Mouse (Mus musculus): ENCODE measurements around the gene Ap1g2. TPM values are rescaled to one million over a fixed set of nuclear protein-coding genes. Genes with fewer than 3 reads are reported as not detected.

Ap1g2 gene
- 13.1 and 15.8 TPM in 2 replicates for polyA plus RNA-seq (2015; fragmentation: Nextera tagmentation; extraction: Ambion mirVana)

DNA sequence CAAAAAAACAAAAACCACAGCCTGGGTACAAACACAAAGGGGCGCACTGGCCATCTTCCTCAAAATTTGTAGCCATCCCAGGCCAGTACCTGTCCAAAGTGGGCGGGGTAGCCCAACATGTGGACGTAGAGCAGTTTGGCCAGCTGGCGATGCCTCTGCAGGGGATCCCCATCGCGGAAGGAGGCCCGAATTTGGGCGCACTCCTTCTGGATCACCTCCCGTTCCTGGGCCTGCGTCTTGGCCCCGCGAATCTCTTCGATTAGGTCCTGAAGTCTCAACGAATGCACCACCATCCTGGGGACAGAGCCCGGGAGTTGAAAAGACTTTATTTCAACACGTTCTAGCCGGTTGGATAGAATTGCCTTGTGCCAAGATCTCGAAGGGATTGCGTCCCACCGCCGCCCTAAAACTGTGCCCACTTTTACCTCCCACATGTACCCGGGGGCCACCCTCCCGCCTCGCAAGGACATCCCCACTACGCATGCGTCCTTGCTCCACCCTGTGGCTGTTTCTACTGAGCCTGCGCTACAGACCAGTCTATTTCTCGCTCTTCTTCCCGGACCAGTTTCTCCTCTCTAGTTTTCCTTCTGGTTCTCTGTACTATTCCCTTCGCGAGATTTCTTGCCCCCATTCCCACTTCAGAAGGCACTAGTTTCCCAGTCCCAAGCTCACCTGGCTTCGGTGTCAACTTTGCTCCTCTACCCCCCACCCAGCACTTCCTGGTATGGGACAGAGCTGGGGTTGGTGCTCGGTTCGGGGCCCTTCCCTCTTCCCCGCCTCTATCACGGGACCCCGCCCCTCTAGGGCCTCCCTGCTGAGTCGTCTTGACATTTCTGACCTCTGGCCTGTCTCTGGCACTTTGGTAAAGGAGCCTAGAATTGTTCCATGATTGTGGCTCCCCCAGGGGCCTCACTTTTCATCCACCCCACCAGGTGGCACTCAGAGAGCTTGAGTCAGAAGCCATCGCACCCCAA is at the start of gene Ap1g2:
Gene Ap1g2, minus strand, starts transcription at position 758 of the 974 bp plus-strand sequence.

DNA sequence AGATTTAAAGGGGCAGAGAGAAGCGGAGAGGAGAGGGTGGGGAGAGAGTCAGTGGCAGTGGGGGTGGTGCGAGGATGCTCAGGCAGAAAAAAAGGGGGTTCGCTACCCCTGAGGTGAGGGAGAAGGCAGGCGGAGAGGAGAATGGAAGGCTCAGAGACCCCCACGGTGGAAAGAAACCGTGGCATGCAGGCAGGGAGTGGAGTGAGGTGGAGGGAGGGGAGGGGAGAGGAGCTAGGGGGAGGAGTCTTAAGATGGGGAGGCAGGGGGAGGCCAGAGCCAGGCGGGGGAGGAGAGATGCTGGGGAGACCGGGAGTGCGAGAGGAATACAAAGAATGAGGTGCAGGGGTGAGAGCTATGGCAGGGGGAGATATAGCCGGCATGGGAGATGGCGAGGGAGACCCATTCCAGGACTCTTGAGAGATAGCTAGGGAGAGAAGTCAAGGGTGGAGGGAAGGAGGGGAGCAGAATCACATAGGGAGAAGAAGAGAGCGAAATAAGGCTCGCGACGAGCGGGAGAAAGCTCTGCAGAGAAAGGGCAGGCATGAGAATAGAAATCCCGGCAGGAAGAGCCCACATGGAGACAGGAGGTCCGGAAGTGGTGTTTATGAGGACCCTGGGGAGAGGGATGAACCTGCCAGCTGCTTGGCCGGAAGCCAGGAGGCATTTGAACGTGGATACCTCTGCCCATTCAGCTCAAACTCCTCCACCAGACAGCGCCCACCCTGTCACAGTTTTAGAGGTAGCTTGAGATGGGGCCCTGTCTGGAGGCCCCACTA is 10.2 kb upstream of the Ap1g2 start, which contains the start of gene Jph4:
Gene Jph4, minus strand, starts transcription at position 511 of the 776 bp plus-strand sequence.

DNA sequence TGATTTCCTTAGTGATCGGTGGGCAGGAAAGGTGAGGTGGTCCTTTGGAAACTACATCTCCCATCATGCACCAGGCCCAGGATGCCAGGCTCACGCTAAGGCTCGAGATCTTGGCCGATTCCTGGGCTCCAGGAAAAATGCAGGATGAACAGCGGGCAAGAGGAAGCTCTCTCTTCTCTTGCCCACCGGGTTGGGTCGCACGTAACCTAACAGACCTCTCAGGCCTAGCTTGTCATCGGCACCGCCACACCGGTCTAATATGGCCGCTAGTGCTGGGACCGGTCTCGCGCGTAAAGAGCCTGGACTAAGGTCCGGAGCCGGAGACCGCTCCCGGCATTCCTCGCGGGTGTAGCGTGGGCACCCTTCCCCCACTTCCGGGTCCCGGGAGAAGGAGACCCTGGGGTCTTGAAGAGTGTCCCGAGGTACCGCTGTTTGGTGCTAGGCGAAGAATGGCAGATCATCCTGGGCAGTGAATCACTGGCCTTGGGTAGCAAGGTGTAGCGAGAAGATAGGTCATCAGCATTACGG is 11.6 kb downstream of the Ap1g2 start, which contains the start of gene Thtpa:
Gene Thtpa, plus strand, starts transcription at position 81 of the 528 bp plus-strand sequence.

DNA sequence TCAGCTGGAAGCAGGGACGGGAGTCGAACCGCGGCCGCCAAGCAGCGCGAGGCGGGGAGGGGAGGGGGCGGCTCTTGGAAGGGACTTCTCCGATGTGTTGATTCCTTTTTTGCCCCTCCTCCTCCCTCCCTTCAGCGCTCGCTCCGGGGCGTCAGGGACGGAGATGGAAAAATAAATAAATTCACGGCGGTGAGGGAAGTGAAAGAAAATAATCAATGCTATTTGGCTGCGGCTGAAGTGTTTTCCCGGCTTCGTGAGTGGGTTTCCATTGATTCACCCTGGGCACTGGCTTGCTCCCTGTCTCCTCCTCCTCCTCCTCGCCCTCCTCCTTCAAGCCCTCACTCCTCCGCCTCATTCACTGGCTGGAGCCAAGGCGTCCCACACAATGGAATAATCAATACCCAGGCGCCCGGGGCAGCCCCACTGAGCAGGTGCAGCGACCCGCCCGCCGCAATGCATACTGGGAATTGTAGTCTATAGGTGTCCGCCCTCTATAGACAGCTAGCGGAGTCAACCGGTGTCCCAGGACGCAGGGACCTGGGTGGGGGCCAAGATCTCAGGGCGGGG is 14.3 kb downstream of the Ap1g2 start, which contains the start of gene Zfhx2:
Gene Zfhx2, minus strand, starts transcription at position 314 of the 567 bp plus-strand sequence.

Other genes with a start within 250 kb of the Ap1g2 start
- 4.1 and 5.4 TPM in 2 replicates for gene Homez, start 235.6 kb downstream of the Ap1g2 start, polyA plus RNA-seq (2015; fragmentation: Nextera tagmentation; extraction: Ambion mirVana)
- gene Ppp1r3e, start 229.0 kb downstream of the Ap1g2 start, polyA plus RNA-seq (2015; fragmentation: Nextera tagmentation; extraction: Ambion mirVana): 0.62 and 1.3 TPM in 2 replicates
- gene Bcl2l2, start 223.2 kb downstream of the Ap1g2 start, polyA plus RNA-seq (2015; fragmentation: Nextera tagmentation; extraction: Ambion mirVana): 4.2 and 4.4 TPM in 2 replicates
- 0.26 and 0.69 TPM in 2 replicates for gene Gm20521, start 223.2 kb downstream of the Ap1g2 start, polyA plus RNA-seq (2015; fragmentation: Nextera tagmentation; extraction: Ambion mirVana)
- 46.7 and 52.4 TPM in 2 replicates for gene Pabpn1, start 214.1 kb downstream of the Ap1g2 start, polyA plus RNA-seq (2015; fragmentation: Nextera tagmentation; extraction: Ambion mirVana)
- 14.4 and 15.9 TPM in 2 replicates for gene Slc22a17, start 193.5 kb downstream of the Ap1g2 start, polyA plus RNA-seq (2015; fragmentation: Nextera tagmentation; extraction: Ambion mirVana)
- 12.7 and 14.5 TPM in 2 replicates for gene Efs, start 180.5 kb downstream of the Ap1g2 start, polyA plus RNA-seq (2015; fragmentation: Nextera tagmentation; extraction: Ambion mirVana)
- not detected in 2 replicates for gene Il25, start 173.9 kb downstream of the Ap1g2 start, polyA plus RNA-seq (2015; fragmentation: Nextera tagmentation; extraction: Ambion mirVana)
- 0.82 and 0.99 TPM in 2 replicates for gene Cmtm5, start 170.3 kb downstream of the Ap1g2 start, polyA plus RNA-seq (2015; fragmentation: Nextera tagmentation; extraction: Ambion mirVana)
- gene Myh6, start 139.7 kb downstream of the Ap1g2 start, polyA plus RNA-seq (2015; fragmentation: Nextera tagmentation; extraction: Ambion mirVana): 2.6 and 2.9 TPM in 2 replicates
- gene Gm17428, start 129.7 kb downstream of the Ap1g2 start, polyA plus RNA-seq (2015; fragmentation: Nextera tagmentation; extraction: Ambion mirVana): not detected in 2 replicates
- 4.0 and 7.6 TPM in 2 replicates for gene Myh7, start 112.0 kb downstream of the Ap1g2 start, polyA plus RNA-seq (2015; fragmentation: Nextera tagmentation; extraction: Ambion mirVana)
- gene Ngdn, start 91.1 kb downstream of the Ap1g2 start, polyA plus RNA-seq (2015; fragmentation: Nextera tagmentation; extraction: Ambion mirVana): 54.0 and 55.3 TPM in 2 replicates
- gene Zfhx2, start 14.3 kb downstream of the Ap1g2 start, polyA plus RNA-seq (2015; fragmentation: Nextera tagmentation; extraction: Ambion mirVana): 0.49 and 0.51 TPM in 2 replicates
- 11.9 and 13.8 TPM in 2 replicates for gene Thtpa, start 11.8 kb downstream of the Ap1g2 start, polyA plus RNA-seq (2015; fragmentation: Nextera tagmentation; extraction: Ambion mirVana)
- 0.75 and 0.77 TPM in 2 replicates for gene Jph4, start 10.3 kb upstream of the Ap1g2 start, polyA plus RNA-seq (2015; fragmentation: Nextera tagmentation; extraction: Ambion mirVana)
- gene Dhrs2, start 115.4 kb upstream of the Ap1g2 start, polyA plus RNA-seq (2015; fragmentation: Nextera tagmentation; extraction: Ambion mirVana): not detected in 2 replicates

Measured in urinary bladder, postnatal 0 days (tissue).